Mouse (Mus musculus) heart, postnatal 0 days (tissue): ENCODE data around the gene St6galnac6.

ENCODE experiments used
- CTCF ChIP-seq: IDR thresholded peaks from 2 replicates; pipeline ENCODE4 v1.5.1; 2016; ENCODE audit warnings: antibody characterized with exemption, control low read depth, low read depth
- EP300 ChIP-seq: IDR thresholded peaks from 2 replicates; pipeline ENCODE4 v1.6.1; 2016; ENCODE audit warnings: antibody characterized with exemption, low read depth

GRCm38 (mm10) chr2:32559570-32559969 is 39.9 kb upstream of the St6galnac6 start:
- TF ChIP-seq EP300 = no peak
- no peak for TF ChIP-seq CTCF
